Comparison of ENCODE assay signal across 9 mouse cellular contexts in genomic region chr11:59837789-59838188, GRCm38 (mm10). TPM values are rescaled to one million over a fixed set of nuclear protein-coding genes. Genes with fewer than 3 reads are reported as not detected.
A peak's percentile ranks its signal among the peaks of the same experiment; 100 is the strongest.
DNase-seq lines count a peak whose midpoint lies in the region; ATAC-seq and TF ChIP-seq lines count a peak whose summit lies in the region.
"Not testable (repeated sequence)": the region's sequence is repeated elsewhere in the genome, so short reads cannot be mapped to it uniquely, and the experiment has no call there.
"Had no signal": no experiment of that assay in that cellular context is flagged by ENCODE, and none has a peak within 500 bp of the region (broad histone marks: within the 10 kb centered on the region; RNA-seq: fewer than 3 reads in every experiment).

No protein-coding gene starts in this region.

- not testable (repeated sequence) for TF ChIP-seq CTCF in E14TG2a.4 (conservative IDR thresholded peaks at IDR 0.05; ENCODE audit: low read length); embryonic fibroblast, embryonic 13.5 days (IDR thresholded peaks at IDR 0.05; ENCODE audit: borderline replicate concordance, insufficient read depth, low read length); gastrocnemius, adult 2 months (IDR thresholded peaks at IDR 0.05)

- H3K4me3 ChIP-seq in E14TG2a.4 (replicated peaks; ENCODE audit: low read length): peak overlapping the region; percentile 99
- peak overlapping the region; percentile 84; the same call in 1 of the 2 replicates for H3K4me3 ChIP-seq in embryonic fibroblast, embryonic 13.5 days (ENCODE audit: insufficient read depth, low read length)
- peak overlapping the region; percentile 81 for H3K4me3 ChIP-seq in gastrocnemius, adult 2 months
- peak overlapping the region; percentile 95 for H3K4me3 ChIP-seq in hindbrain, embryonic 13.5 days
- H3K4me3 ChIP-seq in kidney, embryonic 15.5 days (replicated peaks): peak overlapping the region; percentile 100
- peak overlapping the region; percentile 83 for H3K4me3 ChIP-seq in liver, embryonic 11.5 days (ENCODE audit: low read depth, low read length)
- not testable (repeated sequence) for H3K4me3 ChIP-seq in lung, embryonic 16.5 days (ENCODE audit: low read length); myocyte

- not testable (repeated sequence) for TF ChIP-seq POLR2A in embryonic fibroblast, embryonic 13.5 days (IDR thresholded peaks at IDR 0.05; ENCODE audit: low read depth, low read length); myocyte (IDR thresholded peaks at IDR 0.05; ENCODE audit: insufficient read length, low read depth)

- H3K27ac ChIP-seq in embryonic fibroblast, embryonic 13.5 days (ENCODE audit: insufficient read depth, low read length); gastrocnemius, adult 2 months; hindbrain, embryonic 13.5 days; kidney, embryonic 15.5 days; liver, embryonic 11.5 days (ENCODE audit: low read depth, low read length); lung, embryonic 16.5 days (ENCODE audit: low read length): not testable (repeated sequence)

- H3K9me3 ChIP-seq in E14TG2a.4 (ENCODE audit: low read length); hindbrain, embryonic 13.5 days; kidney, embryonic 15.5 days (replicated peaks); liver, embryonic 11.5 days (ENCODE audit: control insufficient read depth, low read length); lung, embryonic 16.5 days (ENCODE audit: control insufficient read depth, low read length): not testable (repeated sequence)

- H3K9ac ChIP-seq in hindbrain, embryonic 13.5 days: peak overlapping the region; percentile 95
- H3K9ac ChIP-seq in kidney, embryonic 15.5 days; lung, embryonic 16.5 days (ENCODE audit: low read length): not testable (repeated sequence)
- H3K9ac ChIP-seq in liver, embryonic 11.5 days (ENCODE audit: low read depth, low read length): peak overlapping the region; percentile 62; the same call in 1 of the 2 replicates

- no CpG with 5 or more reads among the region's 1 CpGs for WGBS in hindbrain, embryonic 13.5 days
- no CpG with 5 or more reads among the region's 1 CpGs for WGBS in kidney, embryonic 15.5 days
- WGBS in liver, embryonic 11.5 days: no CpG with 5 or more reads among the region's 1 CpGs
- no CpG with 5 or more reads among the region's 1 CpGs for WGBS in lung, embryonic 16.5 days

- peaks cover 54% of the 10 kb centered on the region for H3K36me3 ChIP-seq in E14TG2a.4 (ENCODE audit: insufficient read depth, low read length)
- peaks cover 33% of the 10 kb centered on the region for H3K36me3 ChIP-seq in hindbrain, embryonic 13.5 days
- peaks cover 47% of the 10 kb centered on the region for H3K36me3 ChIP-seq in kidney, embryonic 15.5 days
- H3K36me3 ChIP-seq in liver, embryonic 11.5 days (ENCODE audit: control insufficient read depth, insufficient read depth, low read length): peaks cover 11% of the 10 kb centered on the region; the same call in 1 of the 2 replicates
- peaks cover 19% of the 10 kb centered on the region for H3K36me3 ChIP-seq in lung, embryonic 16.5 days (ENCODE audit: control insufficient read depth, insufficient read depth, low read length)
- peaks cover 17% of the 10 kb centered on the region for H3K36me3 ChIP-seq in myocyte (ENCODE audit: control insufficient read depth, insufficient read depth)

- not testable (repeated sequence) for DNase-seq in gastrocnemius, adult 2 months; liver, embryonic 11.5 days (ENCODE audit: low spot score)

- ATAC-seq in hindbrain, embryonic 13.5 days (ENCODE audit: low FRiP score); kidney, embryonic 15.5 days (replicated peaks; ENCODE audit: low FRiP score); liver, embryonic 11.5 days (replicated peaks; ENCODE audit: low FRiP score); lung, embryonic 16.5 days (ENCODE audit: low read depth): not testable (repeated sequence)

- intact Hi-C loops in gastrocnemius, adult 2 months (cut with DNase I): not testable (repeated sequence)

- not testable (repeated sequence) for H3K27me3 ChIP-seq in E14TG2a.4 (ENCODE audit: insufficient read depth, low read length); hindbrain, embryonic 13.5 days; kidney, embryonic 15.5 days; liver, embryonic 11.5 days (replicated peaks; ENCODE audit: control insufficient read depth, insufficient read depth, low read length); lung, embryonic 16.5 days (ENCODE audit: control insufficient read depth, insufficient read depth, low read depth, low read length); myocyte (ENCODE audit: control insufficient read depth, insufficient read depth, insufficient read length)

- not testable (repeated sequence) for H3ac ChIP-seq in myocyte (ENCODE audit: control insufficient read depth, insufficient read length)

- H3K4me1 ChIP-seq in E14TG2a.4 (replicated peaks; ENCODE audit: low read depth, low read length): peaks cover 27% of the 10 kb centered on the region
- not testable (repeated sequence) for H3K4me1 ChIP-seq in embryonic fibroblast, embryonic 13.5 days (ENCODE audit: control insufficient read depth, insufficient read depth, low read length)
- peaks cover 26% of the 10 kb centered on the region for H3K4me1 ChIP-seq in hindbrain, embryonic 13.5 days (replicated peaks)
- peaks cover 27% of the 10 kb centered on the region for H3K4me1 ChIP-seq in kidney, embryonic 15.5 days
- peaks cover 16% of the 10 kb centered on the region for H3K4me1 ChIP-seq in liver, embryonic 11.5 days (replicated peaks; ENCODE audit: control insufficient read depth, insufficient read depth, low read length)
- peaks cover 20% of the 10 kb centered on the region for H3K4me1 ChIP-seq in lung, embryonic 16.5 days (replicated peaks; ENCODE audit: control insufficient read depth, insufficient read depth, low read length)

- H3K4me2 ChIP-seq in hindbrain, embryonic 13.5 days: peak overlapping the region; percentile 68
- peak overlapping the region; percentile 69 for H3K4me2 ChIP-seq in kidney, embryonic 15.5 days
- peak overlapping the region; percentile 82 for H3K4me2 ChIP-seq in liver, embryonic 11.5 days
- H3K4me2 ChIP-seq in lung, embryonic 16.5 days (ENCODE audit: low read depth, low read length): peak overlapping the region; percentile 71
- peak overlapping the region; percentile 85 for H3K4me2 ChIP-seq in myocyte (ENCODE audit: low read depth)

- peaks cover 41% of the 10 kb centered on the region for H3K79me2 ChIP-seq in myocyte (ENCODE audit: control insufficient read depth, insufficient read depth)

RNA-seq across cellular contexts. Expression of gene Nt5m, which starts 1.5 kb away (rescaled TPM):
- polyA plus RNA-seq in embryonic fibroblast, embryonic 13.5 days (2011; ENCODE audit: insufficient read length, low read depth, missing spikeins): 13.1 and 15.3 TPM in 2 replicates
- 10 to 100 TPM; 17.8 to 22.2 TPM for total RNA-seq in gastrocnemius, adult 2 months (2021)
- 61.5 and 64.1 TPM in 2 replicates for polyA plus RNA-seq in hindbrain, embryonic 13.5 days (2015; fragmentation: Nextera tagmentation; extraction: Ambion mirVana)
- 37.9 and 42.8 TPM in 2 replicates for polyA plus RNA-seq in kidney, embryonic 15.5 days (2015; fragmentation: Nextera tagmentation; extraction: Ambion mirVana)
- polyA plus RNA-seq in liver, embryonic 11.5 days (2014; fragmentation: Nextera tagmentation; extraction: Ambion mirVana): 26.1 and 26.2 TPM in 2 replicates
- polyA plus RNA-seq in lung, embryonic 16.5 days (2015; fragmentation: Nextera tagmentation; extraction: Ambion mirVana): 32.8 and 36.0 TPM in 2 replicates
- 30.8 TPM for polyA plus RNA-seq in myocyte (2012; fragmentation: generic; extraction: Trizol)

RNA-seq across cellular contexts. Expression of gene Cops3, which starts 1.8 kb away (rescaled TPM):
- polyA plus RNA-seq in embryonic fibroblast, embryonic 13.5 days (2011; ENCODE audit: insufficient read length, low read depth, missing spikeins): 118 and 141 TPM in 2 replicates
- total RNA-seq in gastrocnemius, adult 2 months (2021): 10 to 100 TPM; 84.8 to 89.9 TPM
- 205 and 210 TPM in 2 replicates for polyA plus RNA-seq in hindbrain, embryonic 13.5 days (2015; fragmentation: Nextera tagmentation; extraction: Ambion mirVana)
- 206 and 213 TPM in 2 replicates for polyA plus RNA-seq in kidney, embryonic 15.5 days (2015; fragmentation: Nextera tagmentation; extraction: Ambion mirVana)
- polyA plus RNA-seq in liver, embryonic 11.5 days (2014; fragmentation: Nextera tagmentation; extraction: Ambion mirVana): 211 and 226 TPM in 2 replicates
- polyA plus RNA-seq in lung, embryonic 16.5 days (2015; fragmentation: Nextera tagmentation; extraction: Ambion mirVana): 189 and 199 TPM in 2 replicates
- 65.7 TPM for polyA plus RNA-seq in myocyte (2012; fragmentation: generic; extraction: Trizol)

RNA-seq across cellular contexts. Expression of gene Flcn, which starts 28.0 kb away (rescaled TPM):
- 18.4 and 21.4 TPM in 2 replicates for polyA plus RNA-seq in embryonic fibroblast, embryonic 13.5 days (2011; ENCODE audit: insufficient read length, low read depth, missing spikeins)
- 10 to 100 TPM; 46.3 to 51.3 TPM for total RNA-seq in gastrocnemius, adult 2 months (2021)
- polyA plus RNA-seq in hindbrain, embryonic 13.5 days (2015; fragmentation: Nextera tagmentation; extraction: Ambion mirVana): 39.6 and 41.0 TPM in 2 replicates
- polyA plus RNA-seq in kidney, embryonic 15.5 days (2015; fragmentation: Nextera tagmentation; extraction: Ambion mirVana): 32.1 and 32.6 TPM in 2 replicates
- 30.1 and 33.1 TPM in 2 replicates for polyA plus RNA-seq in liver, embryonic 11.5 days (2014; fragmentation: Nextera tagmentation; extraction: Ambion mirVana)
- 28.1 and 32.1 TPM in 2 replicates for polyA plus RNA-seq in lung, embryonic 16.5 days (2015; fragmentation: Nextera tagmentation; extraction: Ambion mirVana)
- polyA plus RNA-seq in myocyte (2012; fragmentation: generic; extraction: Trizol): 43.9 TPM

RNA-seq across cellular contexts. Expression of gene Pld6, which starts 50.3 kb away (rescaled TPM):
- 0.74 TPM in 1 of 2 replicates, not detected in the other for polyA plus RNA-seq in embryonic fibroblast, embryonic 13.5 days (2011; ENCODE audit: insufficient read length, low read depth, missing spikeins)
- not detected for total RNA-seq in gastrocnemius, adult 2 months (2021)
- 4.7 and 5.0 TPM in 2 replicates for polyA plus RNA-seq in hindbrain, embryonic 13.5 days (2015; fragmentation: Nextera tagmentation; extraction: Ambion mirVana)
- polyA plus RNA-seq in kidney, embryonic 15.5 days (2015; fragmentation: Nextera tagmentation; extraction: Ambion mirVana): 5.0 and 5.1 TPM in 2 replicates
- polyA plus RNA-seq in liver, embryonic 11.5 days (2014; fragmentation: Nextera tagmentation; extraction: Ambion mirVana): 1.5 and 1.8 TPM in 2 replicates
- 7.9 and 10.3 TPM in 2 replicates for polyA plus RNA-seq in lung, embryonic 16.5 days (2015; fragmentation: Nextera tagmentation; extraction: Ambion mirVana)
- 0.02 TPM for polyA plus RNA-seq in myocyte (2012; fragmentation: generic; extraction: Trizol)
- total RNA-seq: gastrocnemius, adult 8-10 months had no signal
